Mouse (Mus musculus) neural tube, embryonic 14.5 days (tissue): ENCODE measurements at regions not wholly inside any gene's neighbourhood (a gene's known extent, or its start where the extent isn't known, plus 50 kb on each side); places are given as distances from the start of the nearest gene placed in this dataset.

Source experiments
- ATAC-seq: fragments of 200-750 bp; cut with Nextera tagmentation; 2 replicates; pipeline ENCODE4 v1.8.0; 2017; ENCODE audit warnings: low read depth, mild to moderate bottlenecking, moderate TSS enrichment, moderate library complexity
- H3K27ac ChIP-seq: fragments of 300-500 bp; sonication (generic); 2 replicates; pipeline ENCODE4 v1.5.1; 2014; ENCODE audit warnings: low read depth, mild to moderate bottlenecking, control low read depth, low read length, moderate library complexity, mixed read lengths
- H3K27me3 ChIP-seq: fragments of 300-500 bp; sonication (generic); 2 replicates; pipeline ENCODE4 v1.6.1; 2014; ENCODE audit warnings: low read length; ENCODE audit not compliant: control insufficient read depth, insufficient read depth
- H3K36me3 ChIP-seq: fragments of 300-500 bp; sonication (generic); 2 replicates; pipeline ENCODE4 v1.6.1; 2014; ENCODE audit warnings: low read length, mixed read lengths; ENCODE audit not compliant: control insufficient read depth, insufficient read depth
- H3K4me1 ChIP-seq: fragments of 300-500 bp; sonication (generic); 2 replicates; pipeline ENCODE4 v1.6.1; 2014; ENCODE audit warnings: low read length; ENCODE audit not compliant: control insufficient read depth, insufficient read depth
- H3K4me2 ChIP-seq: fragments of 300-500 bp; sonication (generic); 2 replicates; pipeline ENCODE4 v1.6.1; 2014; ENCODE audit warnings: mild to moderate bottlenecking, low read depth, low read length, control low read depth
- H3K4me3 ChIP-seq: fragments of 300-500 bp; sonication (generic); 2 replicates; pipeline ENCODE4 v1.5.1; 2014; ENCODE audit warnings: low read depth, low read length, control low read depth, mixed read lengths
- H3K9ac ChIP-seq: fragments of 300-500 bp; sonication (generic); replicated peaks from 2 replicates; pipeline ENCODE4 v1.6.1; 2014; ENCODE audit warnings: low read depth, mild to moderate bottlenecking, control low read depth, low read length, mixed read lengths
- H3K9me3 ChIP-seq: fragments of 300-500 bp; sonication (generic); 2 replicates; pipeline ENCODE4 v1.6.1; 2016; ENCODE audit warnings: low read length; ENCODE audit not compliant: control insufficient read depth
- WGBS: fragments of 180-500 bp; shearing (Covaris S2); extraction: QIAGEN DNeasy Blood & Tissue Kit; methylation state at CpG from one replicate; pipeline ENCODE4 v1.1.7; 2014; 5-methylcytosine and 5-hydroxymethylcytosine counted together

GRCm38 (mm10) chr16:93028016-93028415 is 202.1 kb upstream of the Runx1 start:
- no peaks in the 10 kb centered on the region for H3K9me3 ChIP-seq
- H3K4me1 ChIP-seq = no peaks in the 10 kb centered on the region
- H3K4me2 ChIP-seq = no peak overlapping the region
- no peak overlapping the region for H3K27ac ChIP-seq
- H3K9ac ChIP-seq = no peak overlapping the region
- no peaks in the 10 kb centered on the region for H3K27me3 ChIP-seq
- 88% methylated on average over 7 of the region's 7 CpGs for WGBS
- ATAC-seq = no peak
- H3K4me3 ChIP-seq = no peak overlapping the region
- H3K36me3 ChIP-seq = no peaks in the 10 kb centered on the region

DNA sequence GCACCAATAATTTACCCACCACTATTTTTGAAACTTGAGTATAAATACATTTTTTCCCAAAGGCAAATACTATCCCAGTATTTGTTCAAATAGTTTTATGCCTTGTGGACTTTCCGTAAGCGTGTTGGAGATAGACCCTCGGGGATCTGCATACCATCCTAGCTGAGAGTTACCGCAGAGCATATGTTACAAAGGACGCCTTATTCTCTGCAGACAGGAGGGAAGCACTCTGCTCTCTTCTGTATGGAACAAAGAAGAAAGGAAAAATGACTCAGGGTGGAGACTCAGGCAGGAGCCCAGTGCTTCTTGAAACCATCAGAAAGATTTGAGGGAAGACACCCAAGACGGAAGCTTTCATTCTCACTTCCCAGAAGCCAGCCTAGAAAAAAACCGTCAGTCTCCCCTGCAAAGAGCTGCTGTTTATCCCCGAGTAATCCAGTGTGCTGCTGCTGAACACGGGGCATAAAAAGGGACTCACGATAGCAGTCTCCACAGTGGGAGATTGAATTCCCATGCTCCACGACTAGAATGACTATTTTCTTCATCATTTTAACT is 200.2 kb upstream of the Runx1 start:
- WGBS = 51% methylated on average over 11 of the region's 11 CpGs
- Histone ChIP-seq H3K9ac (no peak overlapping the region), H3K4me1 (no peaks in the 10 kb centered on the region), H3K27ac (no peak overlapping the region), H3K36me3 (no peaks in the 10 kb centered on the region), H3K27me3 (no peaks in the 10 kb centered on the region), H3K4me2 (no peak overlapping the region), H3K9me3 (no peaks in the 10 kb centered on the region), H3K4me3 (no peak overlapping the region)
- ATAC-seq = no peak

DNA sequence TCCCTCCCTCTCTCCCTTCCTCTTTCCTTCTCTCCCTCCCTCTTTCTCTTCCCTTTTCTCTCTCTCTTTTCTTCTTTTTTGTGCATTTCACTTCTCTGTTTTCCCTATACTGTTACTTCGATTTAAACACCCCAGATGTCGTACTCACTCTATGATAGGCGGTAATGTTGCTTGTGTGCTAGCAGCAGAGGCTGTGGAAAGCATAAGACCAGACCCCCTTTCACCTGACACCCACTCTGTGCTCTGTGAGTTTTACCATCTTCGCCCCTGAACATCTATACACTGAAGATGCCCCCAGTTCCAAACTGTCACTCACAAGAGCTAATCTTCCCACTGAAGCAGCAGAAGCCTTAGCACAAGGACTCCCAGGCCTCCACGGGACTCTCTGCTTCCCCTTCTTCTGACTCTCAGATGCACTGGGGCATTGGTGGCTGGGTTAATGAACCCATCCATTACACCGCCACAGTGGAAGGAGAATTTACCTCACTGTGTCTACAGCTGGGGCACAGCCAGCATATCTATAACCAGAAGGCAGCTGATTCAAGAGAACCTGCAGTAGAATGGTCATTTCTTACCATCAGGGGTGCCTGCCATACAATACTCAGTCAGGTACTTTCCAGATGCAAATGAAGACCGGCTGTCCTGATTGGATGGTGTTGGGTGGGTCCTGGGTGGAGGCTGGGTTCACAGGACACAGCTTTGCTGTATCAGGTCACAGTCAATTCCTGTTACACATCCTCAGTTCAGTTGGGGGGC is 194.0 kb upstream of the Runx1 start:
- H3K27me3 ChIP-seq = no peaks in the 10 kb centered on the region
- H3K4me3 ChIP-seq = no peak overlapping the region
- ATAC-seq = no peak
- no peak overlapping the region for H3K9ac ChIP-seq
- no peaks in the 10 kb centered on the region for H3K4me1 ChIP-seq
- H3K9me3 ChIP-seq = no peaks in the 10 kb centered on the region
- H3K4me2 ChIP-seq = no peak overlapping the region
- WGBS = 71% methylated on average over 7 of the region's 7 CpGs
- no peak overlapping the region for H3K27ac ChIP-seq
- H3K36me3 ChIP-seq = no peaks in the 10 kb centered on the region

DNA sequence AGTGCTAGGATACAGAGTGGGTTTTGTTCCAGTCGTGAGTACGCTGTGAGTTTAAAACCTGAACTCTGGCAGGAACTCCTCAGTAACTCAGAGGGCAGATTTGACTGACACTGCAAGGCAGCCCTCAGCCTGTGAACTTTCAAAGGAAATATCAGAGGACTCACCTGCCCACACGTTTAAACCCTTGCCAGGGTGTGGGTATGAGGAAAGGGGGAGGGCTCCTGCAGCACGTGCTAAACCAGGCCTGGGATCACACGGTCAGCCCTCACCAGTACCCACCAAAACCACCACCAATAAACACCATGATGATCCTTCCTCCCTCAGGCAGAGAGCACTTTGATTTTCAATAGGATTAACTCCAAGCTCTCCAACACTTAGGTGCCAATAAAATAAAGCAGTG is 192.8 kb upstream of the Runx1 start:
- Histone ChIP-seq H3K9ac (no peak overlapping the region), H3K27ac (no peak overlapping the region), H3K36me3 (no peaks in the 10 kb centered on the region), H3K4me1 (no peaks in the 10 kb centered on the region), H3K4me3 (no peak overlapping the region), H3K9me3 (no peaks in the 10 kb centered on the region), H3K4me2 (no peak overlapping the region), H3K27me3 (no peaks in the 10 kb centered on the region)
- WGBS = 63% methylated on average over 5 of the region's 5 CpGs
- no peak for ATAC-seq

DNA sequence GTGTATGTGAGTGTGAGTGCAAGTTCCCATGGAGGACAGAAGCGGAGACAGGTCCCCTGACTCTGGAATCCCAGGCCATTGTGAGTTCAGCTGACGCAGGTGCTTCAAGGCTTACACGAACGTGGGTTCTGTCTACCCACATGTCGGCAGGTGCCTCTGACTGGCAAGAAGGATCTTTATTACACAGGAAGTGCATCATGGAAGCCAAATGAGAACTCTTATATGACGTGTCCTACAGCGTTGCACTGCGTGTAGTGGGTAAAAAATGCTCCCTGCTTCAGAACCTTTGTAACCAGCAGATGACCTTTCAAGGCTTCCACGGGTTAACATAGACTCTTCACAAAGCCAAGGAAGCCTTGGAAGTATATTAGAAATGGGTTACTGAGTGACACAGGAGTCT is 191.1 kb upstream of the Runx1 start:
- 92% methylated on average over 9 of the region's 9 CpGs for WGBS
- Histone ChIP-seq H3K36me3 (no peaks in the 10 kb centered on the region), H3K27ac (no peak overlapping the region), H3K27me3 (no peaks in the 10 kb centered on the region), H3K9ac (no peak overlapping the region), H3K4me1 (no peaks in the 10 kb centered on the region), H3K4me2 (no peak overlapping the region), H3K4me3 (no peak overlapping the region), H3K9me3 (no peaks in the 10 kb centered on the region)
- no peak for ATAC-seq

DNA sequence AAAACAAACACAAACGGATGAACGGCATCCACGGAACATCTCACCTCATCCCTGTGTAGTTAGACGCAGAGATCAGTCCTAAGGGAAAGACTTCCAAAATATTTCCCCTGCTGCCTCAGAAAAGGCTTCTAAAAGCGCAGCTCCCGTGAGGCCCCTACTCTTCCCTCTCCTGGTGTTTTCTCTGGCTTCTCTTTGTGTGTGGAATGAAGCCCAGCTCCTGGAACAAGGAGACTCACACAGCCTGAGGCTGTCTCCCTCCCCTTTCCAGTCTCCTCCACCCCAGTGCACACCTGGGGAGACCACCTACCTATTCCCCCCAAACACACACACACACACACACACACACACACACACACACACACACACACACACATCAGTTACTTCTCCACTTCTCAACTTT is 189.7 kb upstream of the Runx1 start:
- Histone ChIP-seq H3K4me1 (no peaks in the 10 kb centered on the region), H3K27ac (no peak overlapping the region), H3K9ac (no peak overlapping the region), H3K4me3 (no peak overlapping the region), H3K9me3 (no peaks in the 10 kb centered on the region), H3K27me3 (no peaks in the 10 kb centered on the region), H3K4me2 (no peak overlapping the region), H3K36me3 (no peaks in the 10 kb centered on the region)
- 73% methylated on average over 6 of the region's 6 CpGs for WGBS
- no peak for ATAC-seq

DNA sequence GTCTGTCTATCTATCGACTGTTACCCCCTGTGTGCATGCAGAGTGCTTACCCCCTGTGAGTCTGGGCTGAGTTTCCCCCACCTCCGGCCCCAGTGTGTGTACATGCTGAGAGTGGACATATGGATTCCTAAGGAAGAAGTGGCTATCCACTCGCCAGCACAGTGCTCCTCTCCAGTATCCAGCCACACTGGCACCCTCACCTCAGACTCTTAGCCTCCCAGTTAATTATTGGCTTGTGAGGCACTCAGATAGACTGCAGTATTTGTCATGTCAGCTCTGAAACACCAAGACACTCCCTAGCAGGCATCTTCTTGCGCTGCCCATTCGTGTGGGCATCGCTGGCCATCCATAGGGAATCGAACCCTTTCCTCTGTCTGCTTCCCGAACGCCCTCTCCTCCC is 189.0 kb upstream of the Runx1 start:
- no peak overlapping the region for H3K9ac ChIP-seq
- no peaks in the 10 kb centered on the region for H3K4me1 ChIP-seq
- no peak overlapping the region for H3K4me3 ChIP-seq
- H3K27ac ChIP-seq = no peak overlapping the region
- H3K4me2 ChIP-seq = no peak overlapping the region
- H3K9me3 ChIP-seq = no peaks in the 10 kb centered on the region
- no peak for ATAC-seq
- H3K36me3 ChIP-seq = no peaks in the 10 kb centered on the region
- no peaks in the 10 kb centered on the region for H3K27me3 ChIP-seq
- 82% methylated on average over 9 of the region's 9 CpGs for WGBS

DNA sequence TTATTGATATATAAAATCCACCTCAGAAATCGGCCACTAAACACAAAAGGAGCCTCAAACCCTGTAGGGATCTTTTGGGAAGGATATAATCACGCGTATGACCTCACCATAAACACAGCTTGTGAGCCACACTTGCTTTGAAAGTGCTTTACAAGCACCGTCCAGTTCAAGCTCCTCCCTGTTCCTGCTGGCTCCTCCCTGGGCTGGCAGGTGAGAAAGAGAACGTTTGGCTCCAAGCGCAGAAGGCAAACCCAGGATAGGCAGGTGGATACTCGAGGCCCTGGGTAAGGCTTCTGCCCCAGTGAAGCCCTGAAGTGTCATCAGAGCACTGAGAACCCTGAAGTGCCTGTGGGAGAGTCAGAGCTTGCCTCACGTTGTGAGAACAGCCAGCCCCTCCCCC is 187.9 kb upstream of the Runx1 start:
- Histone ChIP-seq H3K36me3 (no peaks in the 10 kb centered on the region), H3K4me2 (no peak overlapping the region), H3K9ac (no peak overlapping the region), H3K9me3 (no peaks in the 10 kb centered on the region), H3K27me3 (no peaks in the 10 kb centered on the region), H3K4me1 (no peaks in the 10 kb centered on the region), H3K4me3 (no peak overlapping the region), H3K27ac (no peak overlapping the region)
- WGBS = 36% methylated on average over 8 of the region's 8 CpGs
- ATAC-seq = no peak

DNA sequence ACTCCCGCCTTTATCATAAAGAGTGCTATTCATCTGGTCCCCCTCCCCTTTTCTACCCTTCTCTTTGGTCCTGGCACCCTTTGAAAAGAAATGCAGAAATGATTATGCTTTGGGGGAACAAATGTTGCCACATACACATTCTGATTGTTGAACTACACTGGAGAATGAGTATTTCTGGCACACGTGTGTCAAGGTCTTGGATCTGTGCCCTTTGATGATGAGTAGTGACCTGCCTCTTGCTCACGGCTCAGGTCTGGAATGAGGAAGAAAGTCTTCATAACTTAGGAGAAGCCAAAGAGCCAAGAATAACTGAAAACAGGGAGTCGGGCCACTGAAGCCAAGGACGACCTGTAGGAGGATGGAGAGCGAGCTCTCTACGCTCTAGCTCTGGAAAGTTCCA is 187.3 kb upstream of the Runx1 start:
- Histone ChIP-seq H3K27ac (no peak overlapping the region), H3K9ac (no peak overlapping the region), H3K4me1 (no peaks in the 10 kb centered on the region), H3K36me3 (no peaks in the 10 kb centered on the region), H3K4me3 (no peak overlapping the region), H3K9me3 (no peaks in the 10 kb centered on the region), H3K27me3 (no peaks in the 10 kb centered on the region), H3K4me2 (no peak overlapping the region)
- no peak for ATAC-seq
- WGBS = 84% methylated on average over 7 of the region's 7 CpGs
